Mouse (Mus musculus) neutrophil, adult 59 days (primary cell): ENCODE results near the gene Eif2ak3. TPM values are rescaled to one million over a fixed set of nuclear protein-coding genes. Genes with fewer than 3 reads are reported as not detected.

Experiments used
- total RNA-seq, 2 experiments: library from RNA; stranded (reverse); gene quantifications; 1 replicate in 1 of 2; 2 replicates in 1 of 2; pipeline ENCODE4 v1.2.4; 2023

The Eif2ak3 gene
- total RNA-seq, result 10 to 100 TPM; 53.6 to 60.0 TPM

GRCm38 (mm10) chr6:70844002-70844804 is at the start of gene Eif2ak3:
Gene Eif2ak3 (plus strand): TSS chr6:70844515.

GRCm38 (mm10) chr6:70918827-70919226 is 74.5 kb downstream of the Eif2ak3 start, which contains the start of gene Tex37:
Gene Tex37 (minus strand): TSS chr6:70918927.

Other genes starting within 250 kb of the Eif2ak3 start
- 10 to 100 TPM; 48.4 to 48.6 TPM for gene Rpia, start 52.3 kb upstream of the Eif2ak3 start, total RNA-seq
- not detected for gene Tex37, start 74.4 kb downstream of the Eif2ak3 start, total RNA-seq
- not detected for gene Foxi3, start 112.0 kb downstream of the Eif2ak3 start, total RNA-seq